Mouse (Mus musculus) mouse embryonic stem cell (cell line): Measurements from ENCODE around the gene Snrpc.

Experiments
- in situ Hi-C, 2 experiments: fragments of 300-500 bp; cut with MboI; formaldehyde crosslinking; loops; 1 replicate in 1 of 2; 3 replicates in 1 of 2; pipeline ENCODE4 v1.14.3; 2019 to 2020; ENCODE audit warnings: low sequenced_read_pairs in 2 of 2, low pct_unique_long_range_greater_than_20kb in 1 of 2, mixed read lengths in 1 of 2; ENCODE audit not compliant: unreplicated experiment in 1 of 2

The Snrpc gene

DNA sequence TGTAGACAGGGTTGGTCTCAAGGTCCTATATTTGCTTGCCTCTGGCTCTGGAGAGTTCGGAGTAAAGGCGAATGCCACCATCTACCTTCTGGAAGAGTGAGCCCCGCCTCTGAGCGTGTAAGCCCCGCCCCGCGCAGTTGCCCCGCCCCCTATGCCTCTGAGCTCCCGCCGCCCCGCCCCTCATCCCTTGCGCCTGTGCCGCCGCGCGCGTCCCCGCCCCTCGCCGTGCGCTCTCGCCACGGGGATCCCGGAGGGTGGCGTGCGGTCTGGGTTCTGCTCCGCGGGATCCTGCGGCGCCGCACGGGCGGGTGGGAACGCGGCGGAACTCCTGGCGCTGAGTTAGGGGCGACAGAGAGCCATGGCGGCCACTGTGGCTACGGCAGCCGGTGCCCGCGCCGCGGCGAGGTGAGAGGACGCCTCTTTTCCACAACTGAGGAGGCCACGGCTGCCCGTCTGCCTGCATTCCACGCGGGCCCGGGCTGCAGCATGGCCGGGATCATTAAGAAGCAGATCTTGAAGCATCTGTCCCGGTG is 18.4 kb downstream of the Snrpc start, which contains the start of gene Uhrf1bp1:
Gene Uhrf1bp1 (plus strand): TSS at position 177 of the 533 bp plus-strand sequence.
- in situ Hi-C loops: no loop called here

DNA sequence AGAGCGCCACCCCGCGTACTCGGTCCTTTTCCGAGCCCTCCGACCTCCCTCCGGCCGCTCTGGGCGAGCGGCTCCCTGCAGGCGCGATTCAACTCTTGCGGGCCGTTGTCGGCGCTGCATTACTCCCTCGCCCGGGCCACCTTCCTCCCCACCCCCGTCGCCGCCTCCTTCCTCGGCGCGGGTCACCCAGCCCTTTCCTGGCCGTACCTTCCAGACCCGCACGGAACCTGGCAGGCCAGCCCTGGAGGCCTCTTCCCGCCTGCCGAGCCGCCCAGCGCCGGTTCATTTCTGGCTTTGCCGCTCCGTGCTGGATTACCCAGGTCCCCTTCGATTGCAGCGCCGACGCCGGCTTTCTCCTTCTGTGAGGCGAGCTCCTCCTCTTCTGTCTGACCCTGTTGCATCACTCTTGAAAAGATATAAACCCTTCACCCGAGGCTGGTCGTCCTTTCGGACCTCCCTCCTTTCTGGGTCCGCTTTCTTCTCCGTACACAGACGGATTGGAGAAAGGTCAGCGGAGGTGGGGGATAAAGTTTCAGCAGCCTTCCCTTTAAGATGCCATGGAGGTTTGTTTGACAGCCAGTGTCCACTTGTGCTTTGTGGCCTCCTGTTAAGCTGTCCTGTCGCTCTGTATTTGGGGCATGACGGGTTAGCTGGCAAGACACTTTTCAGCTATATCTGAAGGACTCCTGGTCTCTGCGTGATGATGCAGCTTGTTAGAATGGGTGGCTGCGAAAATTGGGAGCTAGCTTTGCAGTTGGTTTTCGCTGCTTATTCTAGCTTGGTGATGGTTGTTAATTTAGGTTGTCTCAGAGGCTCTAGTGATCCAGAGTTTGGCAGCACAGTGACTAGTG is 19.1 kb downstream of the Snrpc start:
- in situ Hi-C loops: no loop called here

DNA sequence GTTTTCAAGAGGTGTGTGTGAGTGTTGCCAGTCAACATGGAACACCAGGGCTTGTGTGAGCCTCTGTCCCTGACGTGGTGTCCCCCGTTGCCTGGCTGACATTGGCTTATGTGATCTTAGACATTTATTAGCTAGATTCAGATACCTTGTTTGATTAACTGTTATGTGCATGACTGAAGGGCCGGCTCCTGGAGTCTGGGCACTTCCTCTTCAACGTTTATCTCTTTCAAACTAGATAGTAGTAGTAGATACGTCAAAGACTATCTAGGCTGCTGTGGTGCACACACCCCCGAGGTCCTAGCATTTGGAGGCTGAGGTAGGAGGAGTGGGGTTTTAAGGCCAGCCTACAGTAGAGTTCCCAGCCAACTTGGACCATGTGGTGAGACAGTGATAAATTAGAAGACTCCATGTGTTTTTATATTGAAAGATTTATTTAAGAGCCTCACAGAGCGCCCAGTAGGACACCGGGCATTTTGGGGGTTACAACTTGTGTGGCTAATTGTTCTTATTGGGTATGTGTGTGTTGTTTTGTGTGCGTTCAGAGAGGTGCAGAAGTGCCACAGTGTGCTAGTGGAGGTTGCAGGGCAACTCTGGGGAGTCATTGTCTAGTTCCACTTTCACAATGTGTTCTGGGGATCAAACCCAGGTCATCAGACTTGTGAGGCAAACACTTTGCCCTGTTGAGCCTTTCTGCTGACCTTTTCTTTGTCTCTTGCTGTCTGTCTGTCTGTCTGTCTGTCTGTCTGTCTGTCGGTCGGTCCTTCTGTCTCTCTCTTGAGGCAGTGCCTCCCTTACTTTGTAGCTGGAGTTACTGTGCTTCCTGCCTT is 19.9 kb downstream of the Snrpc start:
- in situ Hi-C loops: no loop called here

DNA sequence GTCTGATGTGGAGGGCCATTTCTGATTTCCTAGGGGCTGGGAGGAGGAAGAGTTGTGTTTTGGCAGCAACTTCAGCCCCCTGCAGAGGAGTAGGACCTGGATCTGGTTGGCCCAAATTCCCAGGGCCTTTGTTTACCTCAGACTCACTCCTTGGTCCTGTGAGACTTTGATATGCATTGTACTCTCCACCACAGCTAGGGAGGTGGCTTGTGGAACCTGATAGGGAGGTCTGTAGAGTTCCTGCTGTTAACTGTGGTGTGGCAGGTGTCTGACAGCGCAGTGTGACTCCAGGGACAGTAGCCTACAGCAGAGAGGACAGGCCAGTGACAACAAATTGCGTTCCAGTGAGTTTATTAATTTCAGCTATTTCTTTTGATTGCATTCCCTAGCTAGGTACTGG is 21.2 kb downstream of the Snrpc start:
- in situ Hi-C loops: no loop called here

DNA sequence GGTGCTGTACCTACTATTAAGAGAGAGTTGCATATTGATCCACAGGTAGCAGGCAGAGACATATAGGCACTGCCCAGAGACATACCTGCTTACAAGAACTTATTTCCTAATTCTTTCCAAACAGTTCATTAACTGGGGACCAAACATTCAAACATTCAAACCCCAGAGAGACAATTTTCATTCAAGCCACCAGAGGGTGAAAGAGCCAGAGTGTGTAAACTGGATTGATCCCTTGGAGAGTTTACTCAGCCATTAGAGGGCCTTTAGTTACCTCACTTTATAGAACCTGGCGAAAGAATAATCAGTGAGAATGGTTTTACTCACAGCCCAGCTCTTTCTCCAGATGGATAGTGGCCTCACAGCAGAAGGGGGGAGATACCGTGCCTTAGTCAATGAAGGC is 27.5 kb downstream of the Snrpc start:
- in situ Hi-C loops: no loop called here

DNA sequence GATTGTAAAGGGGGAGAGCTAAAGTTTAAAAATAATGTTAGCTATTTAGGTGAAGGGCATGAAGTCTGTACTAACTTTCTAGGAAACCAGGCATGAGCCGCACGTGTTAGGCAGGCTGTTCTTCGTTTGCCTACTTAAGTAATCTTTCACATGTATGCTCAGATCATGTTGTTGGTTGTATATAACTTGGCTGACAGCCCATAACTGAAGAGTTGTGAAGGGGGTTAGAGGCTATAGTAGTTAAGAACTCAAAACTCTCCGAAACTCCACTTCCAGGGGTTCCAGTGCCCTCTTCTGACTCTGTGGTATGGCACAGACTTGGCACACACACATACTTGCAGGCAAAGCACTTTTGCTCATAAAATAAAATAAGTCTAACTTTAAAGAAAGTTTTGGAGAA is 28.8 kb downstream of the Snrpc start:
- in situ Hi-C loops: no loop called here

DNA sequence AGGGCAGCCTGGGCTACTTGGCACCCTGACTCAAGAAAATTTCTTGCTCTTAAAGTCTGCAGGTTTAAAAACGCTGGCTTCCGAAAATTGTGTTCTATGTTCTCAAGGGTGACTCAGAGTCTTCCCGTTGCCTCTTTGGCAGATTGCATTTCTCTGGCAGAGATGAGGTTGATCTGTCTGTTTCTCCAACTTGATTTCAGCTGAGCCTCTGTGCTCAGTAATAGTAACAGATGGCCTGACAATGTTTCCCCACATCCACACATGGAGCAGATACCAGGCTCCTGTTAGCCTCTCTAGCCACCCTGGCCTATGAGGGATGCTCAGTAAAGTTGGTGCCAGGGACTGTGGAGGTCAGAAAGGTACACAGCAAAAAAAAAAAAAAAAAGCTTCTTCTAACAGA is 33.9 kb downstream of the Snrpc start:
- in situ Hi-C loops: no loop called here

DNA sequence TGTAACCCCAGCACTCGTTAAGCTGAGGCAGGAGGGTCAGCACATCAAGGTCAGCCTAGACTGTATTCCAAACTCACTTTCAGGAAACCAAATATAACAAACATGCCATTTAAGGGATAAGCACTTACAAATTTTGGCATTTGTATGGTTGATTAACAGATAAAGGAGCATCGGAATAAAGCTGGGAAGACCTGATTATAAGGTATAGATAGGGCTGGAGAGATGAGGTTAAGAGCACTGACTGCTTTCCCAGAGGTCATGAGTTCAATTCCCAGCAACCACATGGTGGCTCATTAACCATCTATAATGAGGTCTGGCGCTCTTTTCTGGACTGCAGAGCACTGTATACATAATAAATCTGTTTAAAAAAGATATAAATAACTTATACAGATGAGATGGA is 35.6 kb downstream of the Snrpc start:
- in situ Hi-C loops: no loop called here

DNA sequence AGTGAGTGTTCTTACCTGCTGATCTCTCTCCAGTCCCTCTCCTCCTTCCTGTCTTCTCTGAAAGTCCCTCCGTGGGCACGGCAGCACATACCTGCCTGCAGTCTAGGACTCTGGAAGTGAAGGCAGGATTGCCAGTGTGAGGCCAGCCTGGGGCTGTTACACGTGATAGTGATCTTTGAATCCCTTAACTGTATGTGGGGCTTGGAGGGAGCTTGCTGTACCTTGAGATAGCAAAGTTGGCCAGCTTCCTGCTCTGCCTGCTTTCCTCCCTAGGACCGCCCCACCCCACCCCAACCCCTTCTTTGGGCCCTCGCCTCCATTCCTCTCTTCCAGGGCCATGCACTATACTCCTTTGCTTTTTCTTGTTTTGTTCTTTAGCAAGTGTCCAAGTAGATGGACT is 36.6 kb downstream of the Snrpc start:
- in situ Hi-C loops: no loop called here

DNA sequence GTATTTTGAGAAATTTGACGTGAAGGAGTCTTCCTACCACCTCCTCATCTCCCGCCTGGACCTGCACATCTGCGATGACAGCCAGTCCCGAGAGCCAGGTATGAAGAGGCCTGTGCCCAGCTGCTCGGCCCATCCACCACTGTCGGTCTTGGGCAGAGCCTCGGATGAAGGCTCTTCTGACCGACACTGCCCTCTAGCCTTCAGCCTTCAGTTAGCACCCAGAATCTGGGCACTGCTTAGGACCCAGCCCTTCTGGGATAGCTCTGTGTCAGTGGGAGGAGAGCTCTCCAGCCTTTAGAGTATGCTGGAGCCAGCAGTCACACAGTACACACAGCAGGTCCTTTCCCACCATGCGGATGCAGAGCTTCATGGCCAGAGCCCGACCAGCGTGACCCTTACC is 43.6 kb downstream of the Snrpc start:
- in situ Hi-C loops: no loop called here

DNA sequence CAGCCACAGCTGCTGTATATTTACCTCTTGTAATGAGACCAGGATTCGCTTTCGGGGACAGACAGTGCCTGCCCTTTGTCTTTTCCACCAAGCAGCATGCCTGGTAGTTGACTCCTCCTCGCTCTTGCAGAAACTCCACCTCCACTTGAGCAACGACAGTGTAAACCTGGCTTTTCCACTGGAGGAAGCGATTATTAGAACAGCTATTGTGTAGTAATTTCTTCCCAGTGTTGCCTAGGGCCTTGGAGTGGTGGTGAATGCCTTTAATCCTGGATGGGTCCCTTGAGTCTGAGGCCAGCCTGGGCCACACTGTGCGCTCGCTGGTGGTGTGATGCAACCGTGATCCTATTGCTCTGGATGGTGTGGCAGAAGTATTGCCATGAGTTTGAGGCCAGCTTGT is 45.2 kb downstream of the Snrpc start:
- in situ Hi-C loops: no loop called here

DNA sequence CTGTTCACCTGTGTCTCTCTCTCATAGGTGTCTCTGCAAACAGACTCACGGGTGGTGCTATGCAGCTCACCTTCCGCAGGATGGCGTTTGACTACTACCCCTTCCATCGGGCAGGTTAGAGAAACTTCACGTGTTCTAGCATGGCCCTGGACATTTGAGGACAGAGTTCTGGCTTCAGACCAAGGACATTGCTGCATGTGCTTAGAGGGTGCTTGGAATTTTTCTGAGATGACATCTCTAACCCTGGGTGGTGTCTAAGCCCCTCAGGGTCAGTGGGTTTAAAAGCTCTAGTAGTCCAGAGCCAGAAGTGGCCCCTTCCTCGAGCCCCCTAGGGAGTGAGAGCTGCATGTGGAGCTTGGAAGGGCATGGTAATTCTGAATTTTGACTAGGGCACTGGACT is 46.0 kb downstream of the Snrpc start:
- in situ Hi-C loops: no loop called here

DNA sequence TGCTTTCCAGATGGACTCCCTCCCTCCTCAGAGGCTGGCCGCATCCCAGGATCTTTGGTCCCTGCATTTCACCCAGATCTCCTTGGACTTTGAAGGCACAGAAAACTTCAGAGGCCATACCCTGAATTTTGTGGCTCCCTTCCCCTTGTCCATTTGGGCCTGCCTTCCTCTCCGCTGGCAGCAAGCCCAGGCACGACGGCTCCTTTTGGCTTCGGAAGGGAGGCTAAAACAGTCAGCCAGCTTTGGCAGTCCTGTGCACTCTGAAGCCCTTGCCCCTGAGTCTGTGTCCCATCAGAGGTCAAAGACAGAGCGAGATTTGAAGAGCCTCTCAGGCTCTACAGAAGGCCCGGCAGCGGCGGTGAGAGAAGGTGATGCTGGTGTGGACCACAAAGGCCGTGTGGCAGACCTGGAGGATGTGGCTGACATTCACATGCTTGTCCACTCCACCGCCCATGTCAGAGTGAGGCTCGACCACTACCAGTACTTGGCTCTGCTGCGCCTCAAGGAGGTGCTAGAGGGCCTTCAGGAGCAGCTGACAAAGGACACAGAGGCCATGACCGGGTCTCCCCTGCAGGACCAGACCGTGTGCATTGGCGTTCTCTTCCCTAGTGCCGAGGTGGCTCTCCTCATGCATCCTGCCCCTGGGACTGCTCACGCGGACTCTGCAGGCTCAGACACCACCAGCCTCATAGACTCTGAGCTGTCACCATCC is 48.7 kb downstream of the Snrpc start:
- in situ Hi-C loops: no loop called here
